Mouse (Mus musculus) adrenal gland, postnatal 14 days (tissue): Measurements from ENCODE around the gene Pdcd2l. TPM values are rescaled to one million over a fixed set of nuclear protein-coding genes. Genes with fewer than 3 reads are reported as not detected.

Source experiments
- DNase-seq: peaks from one replicate; pipeline ENCODE4 v3.0.0; 2021; ENCODE audit warnings: mixed read lengths
- long read RNA-seq, 2 experiments: library from polyadenylated mRNA; stranded (forward); transcript quantifications; one replicate each; pipeline ENCODE4 v2.0.0; 2021
- total RNA-seq: library from RNA; stranded (reverse); gene quantifications from 2 replicates; pipeline ENCODE4 v1.2.3, GENCODE M21; 2021

The Pdcd2l gene
- 19.0 and 22.2 TPM in 2 replicates for total RNA-seq
- long read RNA-seq, experiment 1, transcript Pdcd2l-201 (7 exons, 1,295 nt): major isoform, 27 of 41 reads
- long read RNA-seq, experiment 1, partial matches to known transcripts: 12 of 41 reads
- long read RNA-seq, experiment 1, other reads (novel, unspliced or antisense): 2 of 41 reads
- long read RNA-seq, experiment 2, transcript Pdcd2l-201 (7 exons, 1,295 nt): major isoform, 15 of 30 reads
- long read RNA-seq, experiment 2, partial matches to known transcripts: 11 of 30 reads
- long read RNA-seq, experiment 2, other reads (novel, unspliced or antisense): 4 of 30 reads

- DNase-seq: peak; percentile 97
Observed at GRCm38 (mm10) chr7:34196132-34197128, at the start of gene Pdcd2l. Gene Pdcd2l, minus strand, starts transcription at chr7:34196661.

GRCm38 (mm10) chr7:34242176-34242575 is 45.7 kb upstream of the Pdcd2l start:
- DNase-seq: no peak

- DNase-seq: no peak
Observed at GRCm38 (mm10) chr7:34238086-34238485, 41.6 kb upstream of the Pdcd2l start.

GRCm38 (mm10) chr7:34235602-34236001 is 39.1 kb upstream of the Pdcd2l start:
- DNase-seq: no peak

GRCm38 (mm10) chr7:34234610-34235561 is 38.4 kb upstream of the Pdcd2l start:
- DNase-seq: no peak

- DNase-seq: peak; percentile 100
Observed at GRCm38 (mm10) chr7:34233909-34234609, 37.6 kb upstream of the Pdcd2l start.

GRCm38 (mm10) chr7:34232785-34233725 is 36.6 kb upstream of the Pdcd2l start:
- no peak for DNase-seq

- peak; percentile 92 for DNase-seq
Observed at GRCm38 (mm10) chr7:34230116-34230515, 33.7 kb upstream of the Pdcd2l start, which contains the start of gene Gpi1. Gene Gpi1, minus strand, starts transcription at chr7:34230336.

GRCm38 (mm10) chr7:34229691-34230111 is 33.2 kb upstream of the Pdcd2l start:
- DNase-seq: peak; percentile 70

- no peak for DNase-seq
Observed at GRCm38 (mm10) chr7:34229153-34229552, 32.7 kb upstream of the Pdcd2l start.

GRCm38 (mm10) chr7:34228641-34229040 is 32.2 kb upstream of the Pdcd2l start:
- DNase-seq: peak; percentile 66

GRCm38 (mm10) chr7:34226846-34227245 is 30.4 kb upstream of the Pdcd2l start:
- no peak for DNase-seq

- no peak for DNase-seq
Observed at GRCm38 (mm10) chr7:34226086-34226485, 29.6 kb upstream of the Pdcd2l start.

GRCm38 (mm10) chr7:34224308-34224707 is 27.8 kb upstream of the Pdcd2l start:
- DNase-seq: no peak

GRCm38 (mm10) chr7:34222340-34222739 is 25.9 kb upstream of the Pdcd2l start:
- DNase-seq: no peak

GRCm38 (mm10) chr7:34221594-34222250 is 25.3 kb upstream of the Pdcd2l start:
- DNase-seq: no peak

GRCm38 (mm10) chr7:34218496-34218895 is 22.0 kb upstream of the Pdcd2l start:
- DNase-seq: no peak

- DNase-seq: no peak
Observed at GRCm38 (mm10) chr7:34216474-34216873, 20.0 kb upstream of the Pdcd2l start.

- DNase-seq: peak; percentile 40
Observed at GRCm38 (mm10) chr7:34215481-34215880, 19.0 kb upstream of the Pdcd2l start.
